Mouse (Mus musculus) midbrain, embryonic 16.5 days (tissue): ENCODE measurements around the gene Fam3a. TPM values are rescaled to one million over a fixed set of nuclear protein-coding genes. Genes with fewer than 3 reads are reported as not detected.
"Not testable (repeated sequence)": the region's sequence is repeated elsewhere in the genome, so short reads cannot be mapped to it uniquely, and the experiment has no call there.

ENCODE experiments used
- ATAC-seq: fragments of 200-750 bp; cut with Nextera tagmentation; 2 replicates; pipeline ENCODE4 v1.8.0; 2017; ENCODE audit warnings: moderate TSS enrichment
- H3K27ac ChIP-seq: fragments of 300-500 bp; sonication (generic); 2 replicates; pipeline ENCODE4 v1.5.1; 2014; ENCODE audit warnings: mild to moderate bottlenecking, low read length, mixed read lengths
- H3K27me3 ChIP-seq: fragments of 300-500 bp; sonication (generic); 2 replicates; pipeline ENCODE4 v1.6.1; 2014; ENCODE audit warnings: low read depth, low read length, mixed read lengths; ENCODE audit not compliant: control insufficient read depth, insufficient read depth
- H3K36me3 ChIP-seq: fragments of 300-500 bp; sonication (generic); 2 replicates; pipeline ENCODE4 v1.6.1; 2014; ENCODE audit warnings: mild to moderate bottlenecking, low read length, moderate library complexity, mixed read lengths; ENCODE audit not compliant: control insufficient read depth, insufficient read depth
- H3K4me1 ChIP-seq: fragments of 300-500 bp; sonication (generic); 2 replicates; pipeline ENCODE4 v1.6.1; 2014; ENCODE audit warnings: mild to moderate bottlenecking, low read length, mixed read lengths; ENCODE audit not compliant: control insufficient read depth, insufficient read depth
- H3K4me2 ChIP-seq: fragments of 300-500 bp; sonication (generic); 2 replicates; pipeline ENCODE4 v1.6.1; 2014; ENCODE audit warnings: mild to moderate bottlenecking, low read length, mixed read lengths
- H3K4me3 ChIP-seq: fragments of 300-500 bp; sonication (generic); 2 replicates; pipeline ENCODE4 v1.5.1; 2014; ENCODE audit warnings: low read depth, mild to moderate bottlenecking, low read length, moderate library complexity, mixed read lengths
- H3K9ac ChIP-seq: fragments of 300-500 bp; sonication (generic); 2 replicates; pipeline ENCODE4 v1.6.1; 2014; ENCODE audit warnings: low read depth, low read length, mixed read lengths
- H3K9me3 ChIP-seq: fragments of 300-500 bp; sonication (generic); replicated peaks from 2 replicates; pipeline ENCODE4 v1.6.1; 2014; ENCODE audit warnings: mild to moderate bottlenecking, low read length, mixed read lengths; ENCODE audit not compliant: control insufficient read depth, poor library complexity, severe bottlenecking
- WGBS: fragments of 180-500 bp; shearing (Covaris S2); extraction: QIAGEN DNeasy Blood & Tissue Kit; methylation state at CpG from one replicate; pipeline ENCODE4 v1.1.7; 2014; 5-methylcytosine and 5-hydroxymethylcytosine counted together
- polyA plus RNA-seq: library from polyadenylated mRNA; unstranded; fragments of >200 nt; fragmentation: Nextera tagmentation; extraction: Ambion mirVana; gene quantifications from 2 replicates; pipeline ENCODE4 v1.2.1, GENCODE M21; 2015

Fam3a gene
- polyA plus RNA-seq, 1 experiment from 2014 or later, result 33.6 TPM

GRCm38 (mm10) chrX:74357069-74357468 lies 36.0 kb downstream of the Fam3a start:
- 100% methylated on average over 2 of the region's 3 CpGs for WGBS
- H3K27me3 ChIP-seq, H3K4me1 ChIP-seq, H3K4me2 ChIP-seq, H3K9me3 ChIP-seq, H3K4me3 ChIP-seq, H3K27ac ChIP-seq, ATAC-seq, H3K36me3 ChIP-seq, H3K9ac ChIP-seq: not testable (repeated sequence)

- Histone ChIP-seq H3K4me1 (peaks cover 2% of the 10 kb centered on the region; the same call in 1 of the 2 replicates), H3K4me2 (peak within 1 kb of the TSS; percentile 67), H3K27ac (peak within 1 kb of the TSS; percentile 64), H3K36me3 (no peaks in the 10 kb centered on the region), H3K9me3 (no peaks in the 10 kb centered on the region), H3K9ac (peak within 1 kb of the TSS; percentile 61), H3K27me3 (no peaks in the 10 kb centered on the region), H3K4me3 (peak within 1 kb of the TSS; percentile 39)
- 32% methylated on average over 11 of the region's 22 CpGs for WGBS
- ATAC-seq, result peak; percentile 93
Observed at GRCm38 (mm10) chrX:74353467-74353770, 39.7 kb downstream of the Fam3a start, which contains the start of gene Lage3. Gene Lage3, minus strand, starts transcription at chrX:74353618.

- Histone ChIP-seq H3K4me3 (peak overlapping the region; percentile 39), H3K27me3 (no peaks in the 10 kb centered on the region), H3K9ac (peak overlapping the region; percentile 61), H3K4me2 (peak overlapping the region; percentile 67), H3K27ac (peak overlapping the region; percentile 64), H3K36me3 (no peaks in the 10 kb centered on the region), H3K4me1 (peaks cover 2% of the 10 kb centered on the region; the same call in 1 of the 2 replicates), H3K9me3 (no peaks in the 10 kb centered on the region)
- WGBS, result 20% methylated on average over 13 of the region's 13 CpGs
- ATAC-seq, result peak; percentile 71
Observed at GRCm38 (mm10) chrX:74352645-74353466, 40.2 kb downstream of the Fam3a start.

Other genes starting within 250 kb of the Fam3a start
- gene Tex28, start 225.4 kb downstream of the Fam3a start, polyA plus RNA-seq, result not detected in 2 replicates
- 0.11 TPM in 1 of 2 replicates, not detected in the other for gene Tktl1, start 216.0 kb downstream of the Fam3a start, polyA plus RNA-seq
- 84.6 and 88.4 TPM in 2 replicates for gene Flna, start 143.5 kb downstream of the Fam3a start, polyA plus RNA-seq
- 12.8 and 13.5 TPM in 2 replicates for gene Emd, start 138.6 kb downstream of the Fam3a start, polyA plus RNA-seq
- 454 and 460 TPM in 2 replicates for gene Rpl10, start 122.5 kb downstream of the Fam3a start, polyA plus RNA-seq
- 79.8 and 81.3 TPM in 2 replicates for gene Taz, start 111.4 kb downstream of the Fam3a start, polyA plus RNA-seq
- gene Dnase1l1, start 110.9 kb downstream of the Fam3a start, polyA plus RNA-seq, result 2.8 and 4.3 TPM in 2 replicates
- gene Atp6ap1, start 96.2 kb downstream of the Fam3a start, polyA plus RNA-seq, result 317 and 348 TPM in 2 replicates
- gene Gdi1, start 88.3 kb downstream of the Fam3a start, polyA plus RNA-seq, result 1,108 and 1,139 TPM in 2 replicates
- 61.9 and 62.3 TPM in 2 replicates for gene Fam50a, start 80.2 kb downstream of the Fam3a start, polyA plus RNA-seq
- gene Plxna3, start 64.2 kb downstream of the Fam3a start, polyA plus RNA-seq, result 63.9 and 68.4 TPM in 2 replicates
- 63.2 and 68.7 TPM in 2 replicates for gene Lage3, start 39.7 kb downstream of the Fam3a start, polyA plus RNA-seq
- 65.9 and 72.6 TPM in 2 replicates for gene Ubl4a, start 20.1 kb downstream of the Fam3a start, polyA plus RNA-seq
- gene Slc10a3, start 19.9 kb downstream of the Fam3a start, polyA plus RNA-seq, result 8.5 and 9.7 TPM in 2 replicates
- 16.4 and 19.9 TPM in 2 replicates for gene Ikbkg, start within 50 bp of the Fam3a start, polyA plus RNA-seq
- 47.7 and 49.4 TPM in 2 replicates for gene G6pdx, start 35.9 kb upstream of the Fam3a start, polyA plus RNA-seq
- 0.36 TPM in 1 of 2 replicates, not detected in the other for gene Gm6880, start 88.1 kb upstream of the Fam3a start, polyA plus RNA-seq
- not detected in 2 replicates for gene Olfr1326-ps1, start 181.6 kb upstream of the Fam3a start, polyA plus RNA-seq
- not detected in 2 replicates for gene Olfr1325, start 199.4 kb upstream of the Fam3a start, polyA plus RNA-seq